Mouse (Mus musculus) G1E (cell line): ENCODE data around the gene Cpa4.

ENCODE experiments used
- CTCF ChIP-seq: IDR thresholded peaks from 2 replicates; pipeline ENCODE4 v1.5.1; 2012; ENCODE audit warnings: low read depth, low read length, inconsistent platforms, mixed read lengths
- GATA1 ChIP-seq: IDR thresholded peaks from 2 replicates; pipeline ENCODE4 v1.6.1; 2012; ENCODE audit warnings: borderline replicate concordance, low read length, inconsistent platforms, mixed read lengths

DNA sequence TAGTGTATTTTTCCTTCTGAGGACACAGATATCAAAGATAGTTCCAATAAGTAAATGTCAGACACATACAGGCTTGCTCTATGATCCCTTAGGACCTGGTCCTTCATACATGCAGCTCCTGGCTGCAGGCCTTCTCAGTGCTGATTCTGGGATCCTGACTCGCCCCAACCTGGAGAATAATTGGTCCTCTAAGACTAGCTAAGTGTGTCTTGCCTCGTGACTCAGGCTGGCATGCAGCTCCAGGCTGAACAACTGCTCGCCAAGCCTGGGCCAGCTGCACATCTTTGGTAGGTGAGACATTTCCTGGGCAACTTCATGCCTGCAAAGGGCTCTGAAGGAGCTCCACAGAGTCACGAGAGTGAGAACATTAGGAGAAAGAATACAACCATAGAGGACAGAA is 6.0 kb upstream of the Cpa4 start:
- TF ChIP-seq CTCF (no peak), GATA1 (no peak)
